Mouse (Mus musculus) T-helper 1 cell (primary cell): Measurements from ENCODE around the gene Zbtb32.

Source experiments
- in situ Hi-C: fragments of 300-600 bp; cut with MboI, MseI; formaldehyde crosslinking; loops from one replicate; pipeline ENCODE4 v1.15.1; 2025; ENCODE audit warnings: high pct_unique_total_duplicates

Gene Zbtb32

GRCm38 (mm10) chr7:30600651-30601050, 1.9 kb upstream of the Zbtb32 start:
- in situ Hi-C loops, result no loop called here

- in situ Hi-C loops, result loop anchor here (5.0 kb wide), 1 partner anchor 823 kb away; no protein-coding TSS in a partner anchor
Measured at GRCm38 (mm10) chr7:30599933-30600353, 1.2 kb upstream of the Zbtb32 start.

GRCm38 (mm10) chr7:30596811-30597210, 1.9 kb downstream of the Zbtb32 start:
- in situ Hi-C loops, result loop anchor here (5.0 kb wide), 1 partner anchor 820 kb away; no protein-coding TSS in a partner anchor

GRCm38 (mm10) chr7:30596093-30596492, 2.6 kb downstream of the Zbtb32 start:
- in situ Hi-C loops, result loop anchor here (5.0 kb wide), 1 partner anchor 819 kb away; no protein-coding TSS in a partner anchor

- in situ Hi-C loops, result loop anchor here (5.0 kb wide), 1 partner anchor 817 kb away; no protein-coding TSS in a partner anchor
Measured at GRCm38 (mm10) chr7:30594510-30595024, 4.1 kb downstream of the Zbtb32 start.

- in situ Hi-C loops, result no loop called here
Measured at GRCm38 (mm10) chr7:30593579-30594509, 4.9 kb downstream of the Zbtb32 start.

- in situ Hi-C loops, result no loop called here
Measured at GRCm38 (mm10) chr7:30592772-30593423, 5.8 kb downstream of the Zbtb32 start.

- in situ Hi-C loops, result no loop called here
Measured at GRCm38 (mm10) chr7:30591605-30591951, 7.1 kb downstream of the Zbtb32 start.

GRCm38 (mm10) chr7:30590927-30591604, 7.6 kb downstream of the Zbtb32 start:
- in situ Hi-C loops, result no loop called here

GRCm38 (mm10) chr7:30589435-30590301, 9.0 kb downstream of the Zbtb32 start:
- in situ Hi-C loops, result no loop called here

- in situ Hi-C loops, result no loop called here
Measured at GRCm38 (mm10) chr7:30588676-30589434, 9.9 kb downstream of the Zbtb32 start, which contains the start of gene Kmt2b. TSS of gene Kmt2b (minus strand) at chr7:30588726.

GRCm38 (mm10) chr7:30587842-30588667, 10.7 kb downstream of the Zbtb32 start:
- in situ Hi-C loops, result no loop called here

- in situ Hi-C loops, result no loop called here
Measured at GRCm38 (mm10) chr7:30586455-30587020, 12.2 kb downstream of the Zbtb32 start.

- in situ Hi-C loops, result no loop called here
Measured at GRCm38 (mm10) chr7:30585170-30585569, 13.5 kb downstream of the Zbtb32 start.

GRCm38 (mm10) chr7:30584339-30584738, 14.4 kb downstream of the Zbtb32 start:
- in situ Hi-C loops, result no loop called here

GRCm38 (mm10) chr7:30581547-30581946, 17.2 kb downstream of the Zbtb32 start:
- in situ Hi-C loops, result no loop called here

- in situ Hi-C loops, result no loop called here
Measured at GRCm38 (mm10) chr7:30579950-30580349, 18.8 kb downstream of the Zbtb32 start.

GRCm38 (mm10) chr7:30572969-30573368, 25.7 kb downstream of the Zbtb32 start:
- in situ Hi-C loops, result no loop called here

GRCm38 (mm10) chr7:30572389-30572788, 26.3 kb downstream of the Zbtb32 start:
- in situ Hi-C loops, result no loop called here
